Mouse (Mus musculus) CH12F3 (cell line): Measurements from ENCODE around the gene Pmel.

Experiments
- in situ Hi-C: fragments of 300-500 bp; cut with MboI; formaldehyde crosslinking; loops from 2 replicates; pipeline ENCODE4 v1.14.3; 2020; ENCODE audit warnings: low sequenced_read_pairs

Gene Pmel

DNA sequence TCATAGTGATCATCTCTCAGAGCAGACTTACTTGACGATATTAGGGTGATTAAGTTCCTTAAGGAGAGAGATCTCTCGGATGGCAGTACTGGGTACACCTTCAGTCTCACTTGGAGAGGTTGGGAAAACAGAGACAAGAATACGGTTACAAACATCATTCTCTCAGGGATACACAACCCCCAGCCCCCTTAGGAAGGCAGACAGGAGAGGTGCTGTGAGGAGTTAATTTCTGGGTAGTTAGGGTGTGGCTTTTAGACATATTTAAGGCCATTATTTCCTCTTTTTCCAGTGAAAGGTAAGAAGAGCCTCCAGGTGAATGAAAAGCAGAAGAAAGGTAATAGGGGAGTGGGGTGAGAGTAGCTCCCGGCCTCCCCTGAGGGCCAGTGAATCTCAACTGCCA lies at the start of gene Pmel:
Gene Pmel, plus strand, starts transcription at position 301 of the 400 bp plus-strand sequence.
- in situ Hi-C loops: no loop called here

- in situ Hi-C loops: no loop called here
Observed at GRCm38 (mm10) chr10:128655254-128655653, 48.7 kb upstream of the Pmel start.

GRCm38 (mm10) chr10:128656731-128657130 lies 47.3 kb upstream of the Pmel start:
- in situ Hi-C loops: no loop called here

- in situ Hi-C loops: no loop called here
Observed at GRCm38 (mm10) chr10:128657844-128658243, 46.2 kb upstream of the Pmel start.

DNA sequence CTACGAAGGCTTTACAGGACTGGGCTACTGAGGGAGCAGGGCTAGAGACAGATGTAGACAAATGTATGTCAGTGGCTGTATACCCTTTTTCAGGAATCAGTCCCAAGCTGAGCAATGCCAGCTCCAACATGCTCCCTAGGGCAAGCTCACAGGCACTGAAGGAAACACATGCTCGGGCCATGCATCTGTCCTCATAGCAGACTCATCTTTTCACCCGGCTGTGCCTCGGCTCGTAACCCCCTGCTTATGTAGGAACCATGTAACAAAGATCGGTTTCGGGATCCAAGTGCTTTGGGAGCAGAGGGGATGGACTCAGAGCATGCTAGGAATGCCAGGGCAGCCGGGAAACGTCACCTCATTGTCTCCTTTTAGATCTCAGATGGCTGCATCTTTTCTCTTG lies 44.5 kb upstream of the Pmel start:
- in situ Hi-C loops: no loop called here

DNA sequence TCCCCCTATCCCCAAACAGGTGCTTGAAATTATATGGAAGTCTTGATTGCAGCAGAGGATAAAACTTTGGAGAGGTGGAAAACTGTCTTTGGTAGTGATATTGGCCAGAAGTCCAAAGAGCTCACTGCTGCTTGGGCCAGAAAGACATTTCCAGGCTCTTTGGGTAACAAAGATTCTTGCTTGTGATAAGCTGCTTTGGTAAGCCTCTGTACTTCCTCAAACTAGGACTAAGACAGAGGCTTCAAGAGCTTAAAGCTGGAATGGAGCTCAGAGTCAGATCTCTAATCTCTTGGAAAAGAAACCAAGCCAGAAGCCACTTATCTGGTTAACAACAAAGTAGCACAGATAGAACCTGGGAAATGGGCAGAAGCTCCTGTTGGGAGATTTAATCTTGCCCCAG lies 41.5 kb upstream of the Pmel start:
- in situ Hi-C loops: no loop called here

DNA sequence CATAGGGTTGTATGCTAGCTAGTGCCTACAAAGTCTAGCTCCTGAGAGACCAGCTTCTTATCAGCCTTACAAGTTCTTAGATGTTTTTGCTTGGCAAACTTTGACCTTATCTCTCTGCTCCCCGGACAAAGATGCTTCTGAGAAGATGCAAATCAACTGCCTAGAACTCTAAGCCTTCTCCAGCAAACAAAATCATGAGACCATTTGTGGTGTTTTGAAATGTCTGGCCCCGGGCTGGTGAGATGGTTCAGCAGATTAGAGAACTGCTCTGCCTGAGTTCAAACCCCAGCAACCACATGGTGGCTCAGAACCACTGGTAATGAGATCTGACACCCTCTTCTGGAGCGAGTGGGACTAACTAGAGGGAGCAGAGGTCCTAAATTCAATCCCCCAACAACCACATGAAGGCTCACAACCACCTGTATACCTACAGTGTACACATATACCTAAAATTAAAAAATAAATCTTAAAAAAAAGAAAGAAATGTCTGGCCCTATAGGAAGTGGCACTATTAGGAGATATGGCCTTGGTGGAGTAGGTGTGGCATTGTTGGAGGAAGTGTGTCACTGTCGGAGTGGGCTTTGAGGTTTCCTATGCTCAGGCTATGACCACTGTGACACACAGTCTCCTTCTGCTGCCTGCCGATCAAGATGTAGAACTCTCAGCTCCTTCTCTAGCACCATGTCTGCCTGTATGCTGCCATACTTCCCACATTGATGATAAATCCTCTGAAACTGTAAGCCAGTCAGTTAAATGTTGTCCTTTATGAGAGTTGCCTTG lies 40.4 kb upstream of the Pmel start:
- in situ Hi-C loops: no loop called here

GRCm38 (mm10) chr10:128664808-128665207 lies 39.2 kb upstream of the Pmel start:
- in situ Hi-C loops: no loop called here

- in situ Hi-C loops: no loop called here
Observed at GRCm38 (mm10) chr10:128665307-128665706, 38.7 kb upstream of the Pmel start.

- in situ Hi-C loops: no loop called here
Observed at GRCm38 (mm10) chr10:128665806-128666205, 38.2 kb upstream of the Pmel start.

GRCm38 (mm10) chr10:128668790-128669672 lies 35.0 kb upstream of the Pmel start:
- in situ Hi-C loops: no loop called here

GRCm38 (mm10) chr10:128671148-128671547 lies 32.8 kb upstream of the Pmel start:
- in situ Hi-C loops: loop anchor here (5.0 kb wide), 1 partner anchor 54 kb away; no protein-coding TSS in a partner anchor

GRCm38 (mm10) chr10:128673763-128674468 lies 30.1 kb upstream of the Pmel start, which contains the start of gene Suox:
Suox (minus strand) TSS chr10:128674073.
- in situ Hi-C loops: loop anchor here (5.0 kb wide), 1 partner anchor 57 kb away; no protein-coding TSS in a partner anchor

GRCm38 (mm10) chr10:128674469-128675008 lies 29.5 kb upstream of the Pmel start:
- in situ Hi-C loops: loop anchor here (5.0 kb wide), 1 partner anchor 57 kb away; no protein-coding TSS in a partner anchor

GRCm38 (mm10) chr10:128695411-128695991 lies 8.5 kb upstream of the Pmel start:
- in situ Hi-C loops: no loop called here

- in situ Hi-C loops: no loop called here
Observed at GRCm38 (mm10) chr10:128695992-128696807, 7.8 kb upstream of the Pmel start, which contains the start of gene Rab5b. Rab5b (minus strand) TSS chr10:128696264.

DNA sequence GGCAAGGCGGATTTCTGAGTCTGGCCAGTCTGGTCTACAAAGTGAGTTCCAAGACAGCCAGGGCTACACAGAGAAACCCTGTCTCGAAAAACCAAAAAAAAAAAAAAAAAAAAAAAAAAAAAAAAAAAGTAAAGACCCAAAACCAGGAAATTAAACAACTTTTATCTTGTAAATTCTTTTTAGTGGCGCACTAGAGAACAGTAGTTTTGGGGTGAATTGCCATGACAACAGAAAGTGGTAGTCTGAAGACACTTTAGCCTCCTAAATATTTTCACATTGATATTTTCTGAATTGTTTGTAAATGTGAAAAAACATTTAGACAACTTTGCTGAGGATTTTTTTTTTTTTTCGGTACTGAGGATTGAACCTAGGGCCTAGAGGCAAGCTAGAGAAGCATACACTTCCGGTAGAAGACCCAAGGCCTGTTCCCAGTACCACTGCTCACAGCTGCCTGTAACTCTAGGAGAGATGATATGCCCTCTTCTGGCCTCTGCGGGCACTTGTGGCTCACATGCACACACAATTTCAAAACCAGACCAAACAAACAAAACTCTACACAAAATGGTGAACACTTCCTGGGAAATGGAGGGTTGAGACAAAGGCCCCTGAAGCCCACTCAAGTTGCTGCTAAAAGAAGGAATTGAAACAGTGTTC lies 6.8 kb upstream of the Pmel start:
- in situ Hi-C loops: no loop called here

DNA sequence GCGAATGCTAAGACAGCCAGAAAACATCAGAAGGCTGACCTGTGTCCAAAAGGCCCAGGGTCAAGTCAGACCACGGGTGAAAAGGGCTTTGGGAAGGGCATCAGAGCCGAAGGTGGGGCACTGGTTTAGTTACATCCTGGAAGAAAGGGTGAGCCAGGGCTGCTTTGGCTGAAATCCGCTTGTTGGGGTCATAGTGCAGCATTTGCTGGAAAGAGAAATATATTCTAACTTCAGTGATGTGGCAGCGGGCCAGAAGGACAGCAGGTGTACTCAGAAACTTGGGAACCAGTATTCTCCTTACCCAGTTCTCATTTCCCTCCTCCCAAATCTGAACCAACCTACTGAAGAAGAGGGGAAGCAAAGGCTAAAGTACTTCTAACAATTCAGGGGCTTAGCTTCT lies 5.0 kb upstream of the Pmel start:
- in situ Hi-C loops: no loop called here

DNA sequence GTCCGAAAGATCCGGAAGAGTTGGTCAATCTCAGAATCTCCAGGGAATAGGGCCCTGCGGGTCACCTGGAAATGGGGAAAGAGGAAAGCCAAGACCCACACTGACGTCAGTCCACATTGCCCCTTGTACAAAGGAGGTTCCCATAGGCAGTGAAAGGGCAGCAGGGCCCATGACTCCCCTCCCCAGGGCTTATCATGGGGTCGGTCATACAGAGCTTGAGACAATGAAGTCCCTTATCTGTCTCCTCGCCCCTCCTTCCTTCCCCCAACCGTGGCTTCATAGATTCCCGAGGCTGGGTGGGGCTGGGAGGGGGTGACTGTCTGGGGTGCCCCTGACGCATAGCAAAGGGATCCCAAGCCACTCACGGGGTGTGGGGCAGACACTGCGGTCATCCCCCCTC lies 4.4 kb upstream of the Pmel start:
- in situ Hi-C loops: no loop called here
